Comparison of ENCODE assay signal across 8 mouse cellular contexts in the genomic region with DNA sequence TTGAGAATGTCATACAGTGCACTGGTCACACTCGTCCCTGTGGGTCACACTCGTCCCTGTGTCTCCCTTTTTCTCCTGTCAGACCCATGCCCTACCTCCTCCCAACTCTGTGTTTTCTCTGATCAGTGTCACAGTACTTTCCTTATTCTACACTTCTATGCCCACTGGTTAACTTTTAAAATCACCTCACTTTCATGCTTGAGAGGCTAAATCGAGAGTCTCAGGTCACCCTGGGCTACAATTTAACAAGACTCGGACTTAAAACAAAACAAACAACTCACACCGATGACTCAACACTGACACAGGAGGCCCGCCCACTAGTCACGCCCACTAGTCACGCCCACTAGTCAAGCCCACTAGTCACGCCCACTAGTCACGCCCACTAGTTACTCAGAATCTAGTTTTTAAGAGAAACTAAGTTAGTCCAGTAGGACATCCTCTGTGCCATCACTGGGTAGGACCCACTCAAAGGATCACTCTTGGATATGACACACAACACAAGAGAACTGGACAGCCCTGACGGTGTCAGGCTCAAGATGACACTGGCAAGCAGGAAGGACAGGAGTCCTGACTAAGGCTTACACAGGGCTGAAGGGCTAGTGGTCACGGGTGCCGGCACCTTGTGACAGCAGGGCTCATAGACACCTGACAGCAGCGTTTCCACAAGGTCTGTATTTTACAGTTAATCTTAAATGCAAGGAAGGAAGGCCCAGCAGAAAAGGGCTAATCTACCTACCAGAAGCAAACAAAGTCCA. TPM values are rescaled to one million over a fixed set of nuclear protein-coding genes. Genes with fewer than 3 reads are reported as not detected.
DNase-seq lines count a peak whose midpoint lies in the region; ATAC-seq and TF ChIP-seq lines count a peak whose summit lies in the region.

No protein-coding gene starts in this region.

- ATAC-seq in heart, postnatal 0 days (ENCODE audit: insufficient read depth, low read depth): 0 out of 2 replicates have a peak, but pooled peaks have one; percentile 33
- ATAC-seq in granulocyte monocyte progenitor cell, adult 5-6 weeks (replicated peaks; ENCODE audit: poor library complexity, severe bottlenecking): peak; percentile 94
- peak; percentile 91 for ATAC-seq in liver, postnatal 0 days
- peak; percentile 69; the same call in 1 of the 2 replicates for ATAC-seq in stomach, embryonic 16.5 days (ENCODE audit: insufficient read depth, low FRiP score)
- ATAC-seq in midbrain, embryonic 14.5 days (ENCODE audit: low FRiP score, low TSS enrichment): no peak

- H3K4me3 ChIP-seq in heart, postnatal 0 days (ENCODE audit: low read depth, low read length): no peak overlapping the region
- no peak overlapping the region for H3K4me3 ChIP-seq in heart, adult 2 months
- H3K4me3 ChIP-seq in liver, postnatal 0 days (ENCODE audit: low read depth, low read length): 0 out of 2 replicates have a peak overlapping the region, but pooled peaks have one; percentile 7
- no peak overlapping the region for H3K4me3 ChIP-seq in stomach, embryonic 16.5 days (replicated peaks; ENCODE audit: low read length)
- no peak overlapping the region for H3K4me3 ChIP-seq in midbrain, embryonic 14.5 days (replicated peaks; ENCODE audit: low read depth, low read length)

- no peak for TF ChIP-seq EP300 in heart, postnatal 0 days (IDR thresholded peaks at IDR 0.05; ENCODE audit: low read depth)
- TF ChIP-seq EP300 in heart, adult 2 months (IDR thresholded peaks at IDR 0.05; ENCODE audit: insufficient read depth, low read depth, low read length): no peak
- TF ChIP-seq EP300 in liver, postnatal 0 days (IDR thresholded peaks at IDR 0.05; ENCODE audit: low read depth): no peak; the same call in 1 of the 2 replicates

- H3K4me2 ChIP-seq in heart, postnatal 0 days (ENCODE audit: low read depth, low read length): no peak overlapping the region
- peak overlapping the region; percentile 54 for H3K4me2 ChIP-seq in liver, postnatal 0 days (ENCODE audit: low read depth, low read length)
- H3K4me2 ChIP-seq in stomach, embryonic 16.5 days (ENCODE audit: low read depth, low read length): no peak overlapping the region
- no peak overlapping the region for H3K4me2 ChIP-seq in midbrain, embryonic 14.5 days (ENCODE audit: low read length)

- 67% methylated on average over 14 of the region's 14 CpGs for WGBS in heart, postnatal 0 days
- 60% methylated on average over 14 of the region's 14 CpGs for WGBS in heart, adult 2 months
- 38% methylated on average over 14 of the region's 14 CpGs for WGBS in liver, postnatal 0 days (ENCODE audit: insufficient replicate concordance)
- WGBS in stomach, embryonic 16.5 days: 51% methylated on average over 14 of the region's 14 CpGs
- WGBS in midbrain, embryonic 14.5 days: 68% methylated on average over 14 of the region's 14 CpGs

- H3K9me3 ChIP-seq in heart, postnatal 0 days (replicated peaks; ENCODE audit: control insufficient read depth, low read length): no peaks in the 10 kb centered on the region
- H3K9me3 ChIP-seq in liver, postnatal 0 days (ENCODE audit: low read length): no peaks in the 10 kb centered on the region
- no peaks in the 10 kb centered on the region for H3K9me3 ChIP-seq in stomach, embryonic 16.5 days (replicated peaks; ENCODE audit: control insufficient read depth, low read length)
- H3K9me3 ChIP-seq in midbrain, embryonic 14.5 days (ENCODE audit: control insufficient read depth, low read length): no peaks in the 10 kb centered on the region

- H3K27ac ChIP-seq in heart, postnatal 0 days (ENCODE audit: low read depth): no peak overlapping the region
- H3K27ac ChIP-seq in heart, adult 2 months: no peak overlapping the region
- H3K27ac ChIP-seq in liver, postnatal 0 days (ENCODE audit: low read depth): peak overlapping the region; percentile 80
- peak overlapping the region; percentile 26; the same call in 1 of the 2 replicates for H3K27ac ChIP-seq in stomach, embryonic 16.5 days (ENCODE audit: low read length)
- no peak overlapping the region for H3K27ac ChIP-seq in midbrain, embryonic 14.5 days (replicated peaks; ENCODE audit: low read depth, low read length)

- 0 out of 2 replicates have a peak, but pooled peaks cover 15% of the 10 kb centered on the region for H3K4me1 ChIP-seq in heart, postnatal 0 days (ENCODE audit: control insufficient read depth, insufficient read depth)
- peaks cover 4% of the 10 kb centered on the region for H3K4me1 ChIP-seq in heart, adult 2 months (ENCODE audit: control insufficient read depth, insufficient read depth, low read length)
- peaks cover 35% of the 10 kb centered on the region for H3K4me1 ChIP-seq in liver, postnatal 0 days (ENCODE audit: insufficient read depth)
- peaks cover 7% of the 10 kb centered on the region; the same call in 1 of the 2 replicates for H3K4me1 ChIP-seq in stomach, embryonic 16.5 days (ENCODE audit: control insufficient read depth, insufficient read depth, low read length)
- H3K4me1 ChIP-seq in midbrain, embryonic 14.5 days (ENCODE audit: control insufficient read depth, insufficient read depth, low read length): no peaks in the 10 kb centered on the region

- no peak for TF ChIP-seq CTCF in heart, postnatal 0 days (IDR thresholded peaks at IDR 0.05; ENCODE audit: low read depth)
- no peak for TF ChIP-seq CTCF in heart, adult 2 months (IDR thresholded peaks at IDR 0.05)
- no peak for TF ChIP-seq CTCF in liver, postnatal 0 days (IDR thresholded peaks at IDR 0.05; ENCODE audit: low read depth)

- peaks cover 36% of the 10 kb centered on the region for H3K36me3 ChIP-seq in heart, postnatal 0 days (replicated peaks; ENCODE audit: control insufficient read depth, insufficient read depth, low read length)
- no peaks in the 10 kb centered on the region for H3K36me3 ChIP-seq in heart, adult 2 months (ENCODE audit: control insufficient read depth, insufficient read depth, low read length)
- peaks cover 40% of the 10 kb centered on the region for H3K36me3 ChIP-seq in liver, postnatal 0 days (replicated peaks; ENCODE audit: insufficient read depth, low read length)
- H3K36me3 ChIP-seq in stomach, embryonic 16.5 days (ENCODE audit: control insufficient read depth, insufficient read depth, low read length): no peaks in the 10 kb centered on the region
- peaks cover 51% of the 10 kb centered on the region for H3K36me3 ChIP-seq in midbrain, embryonic 14.5 days (ENCODE audit: control insufficient read depth, insufficient read depth, low read length)

- TF ChIP-seq POLR2A in heart, adult 2 months (IDR thresholded peaks at IDR 0.05; ENCODE audit: insufficient read depth, low read depth, low read length): no peak

- no peaks in the 10 kb centered on the region for H3K27me3 ChIP-seq in heart, postnatal 0 days (ENCODE audit: control insufficient read depth, insufficient read depth, low read length)
- H3K27me3 ChIP-seq in heart, adult 2 months (ENCODE audit: control insufficient read depth, insufficient read depth, low read length): no peaks in the 10 kb centered on the region
- H3K27me3 ChIP-seq in liver, postnatal 0 days (ENCODE audit: insufficient read depth, low read length): no peaks in the 10 kb centered on the region
- H3K27me3 ChIP-seq in stomach, embryonic 16.5 days (ENCODE audit: control insufficient read depth, insufficient read depth, low read length): no peaks in the 10 kb centered on the region
- no peaks in the 10 kb centered on the region for H3K27me3 ChIP-seq in midbrain, embryonic 14.5 days (ENCODE audit: control insufficient read depth, insufficient read depth, low read length)

- H3K9ac ChIP-seq in heart, postnatal 0 days (replicated peaks; ENCODE audit: low read depth, low read length): no peak overlapping the region
- H3K9ac ChIP-seq in heart, adult 2 months (ENCODE audit: low read depth, low read length): no peak overlapping the region
- peak overlapping the region; percentile 52; the same call in 1 of the 2 replicates for H3K9ac ChIP-seq in liver, postnatal 0 days (replicated peaks)
- H3K9ac ChIP-seq in stomach, embryonic 16.5 days (ENCODE audit: low read length): no peak overlapping the region
- H3K9ac ChIP-seq in midbrain, embryonic 14.5 days (replicated peaks; ENCODE audit: low read length): no peak overlapping the region

- DNase-seq in heart, postnatal 0 days (ENCODE audit: low spot score): no peak
- no peak for DNase-seq in heart, adult 2 months
- DNase-seq in liver, postnatal 0 days: peak; percentile 93
- DNase-seq in layer of hippocampus, postnatal 10 days (ENCODE audit: low spot score in 2 of 2): no peak
- DNase-seq in midbrain, embryonic 14.5 days: no peak
- no peak for DNase-seq in right cerebral cortex, postnatal 14 days

- intact Hi-C loops in heart, adult 2 months (cut with DNase I): no loop called here

- H3K79me2 ChIP-seq in heart, adult 2 months (replicated peaks; ENCODE audit: control insufficient read depth, insufficient read depth, low read length): peaks cover 2% of the 10 kb centered on the region; the same call in 1 of the 2 replicates

RNA-seq across cellular contexts. Expression of gene Gm5475, which starts 10.9 kb away (rescaled TPM):
- total RNA-seq in heart, postnatal 0 days (2014; rRNA removed; ENCODE audit: low replicate concordance): not detected in 2 replicates
- 0.04 TPM in 1 of 2 replicates, not detected in the other for polyA plus RNA-seq in heart, postnatal 0 days (2015; fragmentation: Nextera tagmentation; extraction: Ambion mirVana)
- total RNA-seq in heart, adult 2 months (2021): not detected
- polyA plus RNA-seq in heart, adult 2 months (2012; rRNA removed): not detected in 2 replicates
- total RNA-seq in granulocyte monocyte progenitor cell, adult 5-6 weeks (2014; fragmentation: Nextera tagmentation): not detected in 2 replicates
- total RNA-seq in granulocyte monocyte progenitor cell, adult 5-6 weeks (2017): not detected in 2 replicates
- 0.04 TPM in 1 of 2 replicates, not detected in the other for polyA plus RNA-seq in liver, postnatal 0 days (2015; fragmentation: Nextera tagmentation; extraction: Ambion mirVana)
- polyA plus RNA-seq in stomach, embryonic 16.5 days (2015; fragmentation: Nextera tagmentation; extraction: Ambion mirVana): 0.13 TPM in 1 of 2 replicates, not detected in the other
- total RNA-seq in layer of hippocampus, postnatal 10 days (2021): under 1 TPM; 0.14 to 0.16 TPM
- not detected in 2 replicates for polyA plus RNA-seq in midbrain, embryonic 14.5 days (2014; fragmentation: Nextera tagmentation; extraction: Ambion mirVana)

RNA-seq across cellular contexts. Expression of gene Slc11a2, which starts 13.8 kb away (rescaled TPM):
- total RNA-seq in heart, postnatal 0 days (2014; rRNA removed; ENCODE audit: low replicate concordance): 18.0 and 66.7 TPM in 2 replicates
- 12.0 and 13.9 TPM in 2 replicates for polyA plus RNA-seq in heart, postnatal 0 days (2015; fragmentation: Nextera tagmentation; extraction: Ambion mirVana)
- 10 to 100 TPM; 38.9 to 43.7 TPM for total RNA-seq in heart, adult 2 months (2021)
- polyA plus RNA-seq in heart, adult 2 months (2012; rRNA removed): 24.4 and 45.6 TPM in 2 replicates
- total RNA-seq in granulocyte monocyte progenitor cell, adult 5-6 weeks (2014; fragmentation: Nextera tagmentation): 10.2 and 10.3 TPM in 2 replicates
- 8.6 and 8.9 TPM in 2 replicates for total RNA-seq in granulocyte monocyte progenitor cell, adult 5-6 weeks (2017)
- polyA plus RNA-seq in liver, postnatal 0 days (2015; fragmentation: Nextera tagmentation; extraction: Ambion mirVana): 15.0 and 16.3 TPM in 2 replicates
- polyA plus RNA-seq in stomach, embryonic 16.5 days (2015; fragmentation: Nextera tagmentation; extraction: Ambion mirVana): 27.0 and 28.3 TPM in 2 replicates
- 10 to 100 TPM; 55.5 to 61.9 TPM for total RNA-seq in layer of hippocampus, postnatal 10 days (2021)
- 18.5 and 21.6 TPM in 2 replicates for polyA plus RNA-seq in midbrain, embryonic 14.5 days (2014; fragmentation: Nextera tagmentation; extraction: Ambion mirVana)

RNA-seq across cellular contexts. Expression of gene Higd1c, which starts 46.8 kb away (rescaled TPM):
- not detected in 2 replicates for total RNA-seq in heart, postnatal 0 days (2014; rRNA removed; ENCODE audit: low replicate concordance)
- polyA plus RNA-seq in heart, postnatal 0 days (2015; fragmentation: Nextera tagmentation; extraction: Ambion mirVana): not detected in 2 replicates
- not detected for total RNA-seq in heart, adult 2 months (2021)
- not detected in 2 replicates for polyA plus RNA-seq in heart, adult 2 months (2012; rRNA removed)
- total RNA-seq in granulocyte monocyte progenitor cell, adult 5-6 weeks (2014; fragmentation: Nextera tagmentation): not detected in 2 replicates
- not detected in 2 replicates for total RNA-seq in granulocyte monocyte progenitor cell, adult 5-6 weeks (2017)
- polyA plus RNA-seq in liver, postnatal 0 days (2015; fragmentation: Nextera tagmentation; extraction: Ambion mirVana): not detected in 2 replicates
- polyA plus RNA-seq in stomach, embryonic 16.5 days (2015; fragmentation: Nextera tagmentation; extraction: Ambion mirVana): not detected in 2 replicates
- not detected for total RNA-seq in layer of hippocampus, postnatal 10 days (2021)
- not detected in 2 replicates for polyA plus RNA-seq in midbrain, embryonic 14.5 days (2014; fragmentation: Nextera tagmentation; extraction: Ambion mirVana)

RNA-seq across cellular contexts. Expression of gene Letmd1, which starts 57.7 kb away (rescaled TPM):
- 18.5 and 25.5 TPM in 2 replicates for total RNA-seq in heart, postnatal 0 days (2014; rRNA removed; ENCODE audit: low replicate concordance)
- 7.5 and 7.6 TPM in 2 replicates for polyA plus RNA-seq in heart, postnatal 0 days (2015; fragmentation: Nextera tagmentation; extraction: Ambion mirVana)
- total RNA-seq in heart, adult 2 months (2021): 10 to 100 TPM; 13.0 to 13.1 TPM
- polyA plus RNA-seq in heart, adult 2 months (2012; rRNA removed): 31.2 and 32.3 TPM in 2 replicates
- total RNA-seq in granulocyte monocyte progenitor cell, adult 5-6 weeks (2014; fragmentation: Nextera tagmentation): 42.5 and 46.2 TPM in 2 replicates
- 25.7 and 34.0 TPM in 2 replicates for total RNA-seq in granulocyte monocyte progenitor cell, adult 5-6 weeks (2017)
- 14.4 and 16.3 TPM in 2 replicates for polyA plus RNA-seq in liver, postnatal 0 days (2015; fragmentation: Nextera tagmentation; extraction: Ambion mirVana)
- polyA plus RNA-seq in stomach, embryonic 16.5 days (2015; fragmentation: Nextera tagmentation; extraction: Ambion mirVana): 25.8 and 26.7 TPM in 2 replicates
- total RNA-seq in layer of hippocampus, postnatal 10 days (2021): 10 to 100 TPM; 67.8 to 79.1 TPM
- polyA plus RNA-seq in midbrain, embryonic 14.5 days (2014; fragmentation: Nextera tagmentation; extraction: Ambion mirVana): 44.8 and 51.9 TPM in 2 replicates

RNA-seq across cellular contexts. Expression of gene Mettl7a2, which starts 58.1 kb away (rescaled TPM):
- not detected in 2 replicates for total RNA-seq in heart, postnatal 0 days (2014; rRNA removed; ENCODE audit: low replicate concordance)
- polyA plus RNA-seq in heart, postnatal 0 days (2015; fragmentation: Nextera tagmentation; extraction: Ambion mirVana): not detected in 2 replicates
- total RNA-seq in heart, adult 2 months (2021): 1 to 10 TPM in 1 of 2 experiments, under 1 TPM in 1; 0.75 to 1.5 TPM
- not detected in 2 replicates for polyA plus RNA-seq in heart, adult 2 months (2012; rRNA removed)
- total RNA-seq in granulocyte monocyte progenitor cell, adult 5-6 weeks (2014; fragmentation: Nextera tagmentation): not detected in 2 replicates
- not detected in 2 replicates for total RNA-seq in granulocyte monocyte progenitor cell, adult 5-6 weeks (2017)
- polyA plus RNA-seq in liver, postnatal 0 days (2015; fragmentation: Nextera tagmentation; extraction: Ambion mirVana): not detected in 2 replicates
- polyA plus RNA-seq in stomach, embryonic 16.5 days (2015; fragmentation: Nextera tagmentation; extraction: Ambion mirVana): not detected in 2 replicates
- under 1 TPM in 1 of 2 experiments, not detected in 1; 0.39 TPM for total RNA-seq in layer of hippocampus, postnatal 10 days (2021)
- polyA plus RNA-seq in midbrain, embryonic 14.5 days (2014; fragmentation: Nextera tagmentation; extraction: Ambion mirVana): not detected in 2 replicates

Comparison
In these comparisons a context has a peak if more than half of its experiments do, and no peak if none do; other contexts are left out.
1. H3K27ac ChIP-seq: peak in liver, postnatal 0 days (single experiment) and stomach, embryonic 16.5 days (single experiment); none in heart, postnatal 0 days (single experiment), heart, adult 2 months (single experiment) and midbrain, embryonic 14.5 days (single experiment).